Mouse (Mus musculus) kidney, embryonic 16.5 days (tissue): ENCODE measurements around the gene Bahcc1. TPM values are rescaled to one million over a fixed set of nuclear protein-coding genes. Genes with fewer than 3 reads are reported as not detected.

ENCODE experiments used
- ATAC-seq: fragments of 200-750 bp; cut with Nextera tagmentation; 2 replicates; pipeline ENCODE4 v1.8.0; 2017; ENCODE audit warnings: moderate TSS enrichment; ENCODE audit not compliant: low FRiP score, low TSS enrichment
- H3K27ac ChIP-seq: fragments of 300-500 bp; sonication (generic); 2 replicates; pipeline ENCODE4 v1.5.1; 2014; ENCODE audit warnings: low read length
- H3K27me3 ChIP-seq: fragments of 300-500 bp; sonication (generic); 2 replicates; pipeline ENCODE4 v1.6.1; 2014; ENCODE audit warnings: low read length, control low read depth, mixed read lengths; ENCODE audit not compliant: insufficient read depth
- H3K36me3 ChIP-seq: fragments of 300-500 bp; sonication (generic); 2 replicates; pipeline ENCODE4 v1.6.1; 2014; ENCODE audit warnings: low read length, control low read depth, mixed read lengths; ENCODE audit not compliant: insufficient read depth
- H3K4me1 ChIP-seq: fragments of 300-500 bp; sonication (generic); 2 replicates; pipeline ENCODE4 v1.6.1; 2014; ENCODE audit warnings: low read length, control low read depth, mixed read lengths; ENCODE audit not compliant: insufficient read depth
- H3K4me2 ChIP-seq: fragments of 300-500 bp; sonication (generic); replicated peaks from 2 replicates; pipeline ENCODE4 v1.6.1; 2014; ENCODE audit warnings: low read depth, low read length
- H3K4me3 ChIP-seq: fragments of 300-500 bp; sonication (generic); 2 replicates; pipeline ENCODE4 v1.5.1; 2014; ENCODE audit warnings: mild to moderate bottlenecking, low read length
- H3K9ac ChIP-seq: fragments of 300-500 bp; sonication (generic); replicated peaks from 2 replicates; pipeline ENCODE4 v1.6.1; 2014; ENCODE audit warnings: low read length
- H3K9me3 ChIP-seq: fragments of 300-500 bp; sonication (generic); 2 replicates; pipeline ENCODE4 v1.6.1; 2016; ENCODE audit warnings: low read length, control low read depth
- WGBS: fragments of 180-500 bp; shearing (Covaris S2); extraction: QIAGEN DNeasy Blood & Tissue Kit; methylation state at CpG from one replicate; pipeline ENCODE4 v1.1.7; 2014; 5-methylcytosine and 5-hydroxymethylcytosine counted together
- polyA plus RNA-seq: library from polyadenylated mRNA; unstranded; fragments of >200 nt; fragmentation: Nextera tagmentation; extraction: Ambion mirVana; gene quantifications from 2 replicates; pipeline ENCODE4 v1.2.1, GENCODE M21; 2015

Gene Bahcc1
- polyA plus RNA-seq, 1 experiment from 2014 or later = 14.2 TPM

DNA sequence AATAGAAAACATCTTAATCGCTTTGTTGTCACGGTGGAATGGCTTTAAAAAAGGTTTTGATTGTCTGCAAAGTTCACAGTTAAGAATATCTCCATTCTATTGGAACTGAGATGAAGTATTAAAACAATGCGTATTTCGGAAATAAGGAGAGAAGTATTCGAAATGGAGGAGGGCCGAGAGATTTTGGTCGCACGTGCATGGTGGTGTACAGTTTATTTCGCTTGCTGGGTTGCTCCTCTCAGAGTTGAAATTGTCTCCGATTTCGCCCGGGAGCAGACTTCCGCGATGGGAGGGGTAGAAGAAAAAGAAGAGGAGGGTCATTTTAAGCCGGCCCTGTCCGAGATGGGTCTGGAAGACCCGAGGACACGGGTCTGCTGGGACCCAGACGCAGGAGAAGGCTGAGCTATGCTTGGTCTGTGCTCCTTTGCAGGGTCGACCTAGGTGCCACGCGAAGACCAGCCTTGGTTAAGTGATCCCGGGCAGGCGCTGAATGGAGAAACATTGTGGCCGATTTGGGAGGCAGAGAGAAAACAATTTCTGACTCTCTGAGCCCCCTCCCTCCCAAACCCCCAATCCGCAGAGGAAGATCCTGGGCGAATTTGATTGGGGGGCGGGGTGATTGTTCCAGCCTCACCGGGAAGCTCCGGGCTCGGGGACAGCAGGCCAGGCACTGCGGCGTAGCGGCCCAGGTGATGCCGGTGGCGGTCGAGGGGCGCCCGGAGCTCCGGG is 2.8 kb downstream of the Bahcc1 start:
- ATAC-seq = no peak
- Histone ChIP-seq H3K4me1 (peaks cover 33% of the 10 kb centered on the region), H3K9me3 (no peaks in the 10 kb centered on the region), H3K4me2 (peak overlapping the region; percentile 88), H3K27me3 (no peaks in the 10 kb centered on the region), H3K9ac (peak overlapping the region; percentile 96), H3K27ac (peak overlapping the region; percentile 96), H3K36me3 (no peaks in the 10 kb centered on the region), H3K4me3 (peak overlapping the region; percentile 77)
- WGBS = under 1% methylated on average over 40 of the region's 40 CpGs

DNA sequence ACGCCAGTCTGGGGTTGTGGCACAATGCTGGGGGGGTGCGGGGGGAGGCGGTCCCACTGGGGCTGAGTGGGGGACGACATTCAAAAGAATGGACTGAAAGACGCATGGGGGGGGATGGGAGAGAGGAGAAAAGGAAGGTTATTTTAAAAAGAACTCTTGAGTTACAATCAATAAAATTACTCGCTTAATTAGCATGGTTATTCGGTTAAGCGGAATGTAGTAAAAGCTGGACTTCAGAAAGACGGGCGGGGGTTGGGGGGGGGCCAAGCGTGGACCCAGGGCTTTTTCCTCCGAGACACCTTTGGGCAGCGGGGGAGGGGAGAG is 3.3 kb downstream of the Bahcc1 start:
- Histone ChIP-seq H3K4me3 (peak overlapping the region; percentile 77), H3K4me2 (peak overlapping the region; percentile 88), H3K36me3 (no peaks in the 10 kb centered on the region), H3K27me3 (no peaks in the 10 kb centered on the region), H3K4me1 (peaks cover 38% of the 10 kb centered on the region), H3K27ac (peak overlapping the region; percentile 96), H3K9me3 (no peaks in the 10 kb centered on the region), H3K9ac (peak overlapping the region; percentile 96)
- no peak for ATAC-seq
- 1% methylated on average over 13 of the region's 13 CpGs for WGBS

- peak overlapping the region; percentile 88 for H3K4me2 ChIP-seq
- peak overlapping the region; percentile 96 for H3K27ac ChIP-seq
- peaks cover 43% of the 10 kb centered on the region for H3K4me1 ChIP-seq
- under 1% methylated on average over 90 of the region's 96 CpGs for WGBS
- H3K9me3 ChIP-seq = no peaks in the 10 kb centered on the region
- peak overlapping the region; percentile 96 for H3K9ac ChIP-seq
- no peaks in the 10 kb centered on the region for H3K36me3 ChIP-seq
- ATAC-seq = no peak
- no peaks in the 10 kb centered on the region for H3K27me3 ChIP-seq
- H3K4me3 ChIP-seq = peak overlapping the region; percentile 77
Measured at GRCm38 (mm10) chr11:120236438-120237165, 3.9 kb downstream of the Bahcc1 start.

DNA sequence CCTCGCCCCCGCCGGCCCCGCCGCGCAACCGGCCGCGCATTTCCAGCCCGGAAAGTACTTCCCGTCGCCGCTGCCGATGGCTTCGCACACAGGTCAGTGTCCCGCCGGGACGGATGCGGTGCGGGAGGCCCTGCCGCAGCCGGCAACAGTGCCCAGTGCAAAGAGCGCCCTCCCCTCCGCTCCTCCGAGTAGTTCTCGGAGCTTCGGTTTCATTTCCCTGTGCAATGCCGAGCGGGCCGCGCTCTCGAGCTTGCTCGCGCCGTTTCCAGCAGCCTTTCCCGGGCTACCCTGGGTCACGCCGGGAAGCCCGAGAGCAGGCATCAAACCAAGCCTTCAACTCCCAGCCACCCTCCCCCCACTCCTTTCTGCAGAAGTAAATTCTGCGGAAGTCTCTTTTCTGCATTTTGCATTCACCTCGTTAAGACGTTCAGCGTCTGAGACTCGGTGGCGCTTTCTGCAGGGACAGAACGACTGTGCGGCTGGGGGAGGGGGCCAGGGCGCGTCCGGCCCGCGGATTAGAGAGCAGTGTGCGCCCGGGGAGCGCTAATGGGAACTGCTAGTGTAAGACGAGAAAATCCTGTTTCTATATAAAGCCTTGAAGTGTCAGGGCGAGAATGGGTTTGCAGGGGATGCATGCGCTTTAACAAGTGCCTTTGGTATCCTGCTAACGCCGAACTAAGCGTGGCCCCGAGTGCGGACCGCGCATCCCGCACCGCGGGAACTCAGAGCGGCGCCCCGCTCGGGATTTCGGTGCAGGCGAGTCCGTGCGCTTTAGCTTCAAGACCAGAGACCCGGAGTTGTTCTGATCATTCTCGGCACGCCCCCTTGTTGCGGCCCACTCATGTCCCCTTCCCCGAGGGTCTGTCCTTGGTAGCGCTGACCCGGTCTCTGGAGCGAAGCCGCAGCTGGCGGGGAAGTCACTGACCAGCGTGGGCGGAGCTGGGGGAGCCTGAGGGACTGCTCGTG is 4.7 kb downstream of the Bahcc1 start:
- peak overlapping the region; percentile 88 for H3K4me2 ChIP-seq
- no peaks in the 10 kb centered on the region for H3K27me3 ChIP-seq
- no peaks in the 10 kb centered on the region for H3K36me3 ChIP-seq
- H3K4me3 ChIP-seq = peak overlapping the region; percentile 77
- H3K4me1 ChIP-seq = peaks cover 43% of the 10 kb centered on the region
- H3K27ac ChIP-seq = peak overlapping the region; percentile 96
- ATAC-seq = no peak
- H3K9me3 ChIP-seq = no peaks in the 10 kb centered on the region
- peak overlapping the region; percentile 96 for H3K9ac ChIP-seq
- under 1% methylated on average over 86 of the region's 89 CpGs for WGBS

DNA sequence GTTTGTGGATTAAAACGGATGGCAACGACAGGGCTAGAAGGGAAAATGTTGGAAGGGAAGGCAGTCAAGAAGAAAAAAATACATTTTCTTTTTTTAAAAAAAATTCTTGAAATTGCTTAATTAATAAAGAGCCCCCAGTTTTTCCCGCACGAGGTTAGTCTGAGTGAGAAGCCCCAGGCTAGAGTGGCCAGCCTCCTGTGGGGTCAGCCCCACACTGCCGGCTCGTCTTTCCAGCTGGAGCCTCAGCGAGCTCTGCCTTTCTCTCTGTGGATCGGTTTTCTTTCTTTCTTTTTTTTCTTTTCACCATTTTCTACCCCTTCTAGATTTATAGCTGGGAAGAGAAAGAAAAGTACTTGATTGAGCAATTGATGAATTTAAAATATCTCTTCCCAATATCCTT is 5.6 kb downstream of the Bahcc1 start:
- H3K9ac ChIP-seq = peak overlapping the region; percentile 76
- H3K4me1 ChIP-seq = peaks cover 51% of the 10 kb centered on the region

GRCm38 (mm10) chr11:120238751-120239359 is 6.1 kb downstream of the Bahcc1 start:
- Histone ChIP-seq H3K9me3 (no peaks in the 10 kb centered on the region), H3K4me2 (peak overlapping the region; percentile 88), H3K36me3 (no peaks in the 10 kb centered on the region), H3K27me3 (no peaks in the 10 kb centered on the region), H3K9ac (peak overlapping the region; percentile 76), H3K4me1 (peaks cover 56% of the 10 kb centered on the region), H3K27ac (peak overlapping the region; percentile 96), H3K4me3 (peak overlapping the region; percentile 77)
- peak; percentile 47 for ATAC-seq
- WGBS = 4% methylated on average over 7 of the region's 8 CpGs

More for the DNA sequence above, 5.6 kb downstream of the Bahcc1 start:
- Histone ChIP-seq H3K4me2 (peak overlapping the region; percentile 88), H3K4me3 (peak overlapping the region; percentile 77), H3K27ac (peak overlapping the region; percentile 96), H3K27me3 (no peaks in the 10 kb centered on the region), H3K9me3 (no peaks in the 10 kb centered on the region), H3K36me3 (no peaks in the 10 kb centered on the region)
- 7% methylated on average over 8 of the region's 8 CpGs for WGBS
- no peak for ATAC-seq

DNA sequence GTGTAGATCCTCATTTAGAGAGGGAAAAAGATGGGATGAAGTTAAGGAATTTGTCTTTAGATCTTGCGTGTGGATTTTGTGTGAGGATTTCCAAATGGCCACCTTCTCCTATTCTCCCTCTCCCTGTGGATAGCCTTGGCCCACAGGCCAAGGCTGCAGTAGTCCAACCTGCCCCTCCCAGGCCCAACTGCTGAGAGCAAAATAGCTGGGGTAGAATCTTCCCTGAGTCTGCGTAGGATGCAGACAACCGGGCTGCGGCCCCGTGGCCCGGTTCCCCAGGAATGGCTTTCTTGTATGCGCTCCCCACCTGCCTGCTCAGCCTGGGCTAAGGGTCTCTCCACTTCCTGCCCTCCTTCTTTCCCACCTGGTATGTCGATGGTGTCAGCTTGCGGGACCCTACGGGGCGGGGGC is 6.8 kb downstream of the Bahcc1 start:
- H3K4me2 ChIP-seq = peak overlapping the region; percentile 88
- ATAC-seq = no peak
- H3K4me3 ChIP-seq = peak overlapping the region; percentile 77
- peak overlapping the region; percentile 76 for H3K9ac ChIP-seq
- H3K4me1 ChIP-seq = peaks cover 63% of the 10 kb centered on the region
- H3K27me3 ChIP-seq = no peaks in the 10 kb centered on the region
- 7% methylated on average over 11 of the region's 11 CpGs for WGBS
- H3K9me3 ChIP-seq = no peaks in the 10 kb centered on the region
- no peaks in the 10 kb centered on the region for H3K36me3 ChIP-seq
- peak overlapping the region; percentile 96 for H3K27ac ChIP-seq

- H3K9ac ChIP-seq = peak overlapping the region; percentile 76
- no peaks in the 10 kb centered on the region for H3K9me3 ChIP-seq
- peak; percentile 69 for ATAC-seq
- WGBS = under 1% methylated on average over 10 of the region's 10 CpGs
- peak overlapping the region; percentile 77 for H3K4me3 ChIP-seq
- no peaks in the 10 kb centered on the region for H3K36me3 ChIP-seq
- H3K4me1 ChIP-seq = peaks cover 67% of the 10 kb centered on the region
- H3K27me3 ChIP-seq = no peaks in the 10 kb centered on the region
- peak overlapping the region; percentile 96 for H3K27ac ChIP-seq
- H3K4me2 ChIP-seq = peak overlapping the region; percentile 88
Measured at GRCm38 (mm10) chr11:120240206-120240605, 7.5 kb downstream of the Bahcc1 start.
